Mouse (Mus musculus): ENCODE measurements around the gene Kat7.

The Kat7 gene

DNA sequence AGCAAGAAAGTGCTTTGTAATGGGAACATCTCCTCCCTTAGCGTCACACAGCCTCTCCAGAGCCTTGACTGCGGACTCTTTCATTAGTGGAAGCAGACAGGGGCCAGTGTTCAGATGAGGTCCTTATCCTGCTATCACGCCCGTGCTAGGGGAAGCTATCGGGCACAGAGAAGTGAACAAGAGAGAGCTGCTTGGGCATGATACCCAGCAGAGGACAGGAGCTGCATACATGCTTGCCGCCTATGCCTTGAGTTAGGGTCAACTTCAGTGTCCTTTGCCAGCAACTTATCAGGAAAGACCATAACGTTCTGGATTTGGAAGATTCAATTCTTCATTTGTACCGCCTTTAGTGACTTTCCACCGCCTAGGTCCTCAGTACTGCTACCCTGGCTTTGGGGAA lies 23.8 kb upstream of the Kat7 start:
- in situ Hi-C loops (cut with MboI, MseI), result no loop called here

DNA sequence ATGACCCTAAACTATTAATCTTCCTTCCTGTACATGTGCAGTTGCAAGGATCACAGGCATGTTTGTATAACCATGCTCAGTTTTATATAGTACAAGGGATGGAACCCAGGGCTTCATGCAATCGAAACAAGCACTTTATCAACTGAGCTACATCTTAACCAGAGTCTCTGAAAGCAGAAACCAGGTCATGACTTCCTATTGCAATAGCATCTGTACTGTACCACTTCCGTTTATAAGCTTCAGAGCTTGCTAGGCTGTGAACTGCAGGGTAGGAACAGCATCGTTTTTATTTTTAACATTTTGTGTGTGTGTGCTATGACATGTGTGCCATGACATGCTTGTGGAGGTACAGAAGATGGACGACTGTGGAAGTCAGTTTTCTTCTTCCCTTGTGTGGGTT lies 23.2 kb upstream of the Kat7 start:
- in situ Hi-C loops (cut with MboI, MseI), result no loop called here

DNA sequence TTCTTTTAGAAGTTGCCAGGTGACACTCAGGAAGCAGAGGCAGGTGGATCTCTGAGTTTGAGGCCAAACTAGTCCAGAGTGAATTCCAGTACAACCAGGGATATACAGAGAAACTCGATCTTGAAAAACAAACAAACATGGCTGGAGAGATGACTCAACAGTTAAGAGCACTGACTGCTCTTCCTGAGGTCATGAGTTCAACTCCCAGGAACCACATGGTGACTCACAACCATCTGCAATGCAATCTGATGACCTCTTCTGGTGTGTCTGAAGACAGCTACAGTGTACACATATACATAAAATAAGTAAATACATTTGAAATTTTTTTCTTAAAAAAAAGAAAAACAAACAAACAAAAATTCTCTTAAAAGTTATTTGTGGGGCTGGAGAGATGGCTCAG lies 20.6 kb upstream of the Kat7 start:
- in situ Hi-C loops (cut with MboI, MseI), result no loop called here

DNA sequence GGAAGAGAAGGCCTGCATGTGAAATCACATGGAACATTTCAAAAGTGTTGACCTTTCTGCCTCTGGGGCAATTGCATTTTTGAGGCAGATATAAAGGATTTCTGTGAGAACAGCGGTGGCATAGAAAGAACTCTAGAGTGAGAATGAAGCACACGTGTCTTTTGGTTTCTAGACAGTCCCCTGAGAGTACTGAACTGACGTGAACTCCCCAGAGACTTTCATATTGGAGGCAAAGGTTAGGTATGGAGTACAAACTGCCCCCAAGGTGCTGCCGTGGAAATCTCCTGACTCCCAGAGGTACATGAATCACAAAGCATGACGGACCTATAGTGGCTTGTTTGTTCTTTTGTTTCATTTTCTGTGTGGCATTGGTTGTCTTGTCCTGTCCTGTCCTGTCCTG lies 18.6 kb upstream of the Kat7 start:
- in situ Hi-C loops (cut with MboI, MseI), result no loop called here

DNA sequence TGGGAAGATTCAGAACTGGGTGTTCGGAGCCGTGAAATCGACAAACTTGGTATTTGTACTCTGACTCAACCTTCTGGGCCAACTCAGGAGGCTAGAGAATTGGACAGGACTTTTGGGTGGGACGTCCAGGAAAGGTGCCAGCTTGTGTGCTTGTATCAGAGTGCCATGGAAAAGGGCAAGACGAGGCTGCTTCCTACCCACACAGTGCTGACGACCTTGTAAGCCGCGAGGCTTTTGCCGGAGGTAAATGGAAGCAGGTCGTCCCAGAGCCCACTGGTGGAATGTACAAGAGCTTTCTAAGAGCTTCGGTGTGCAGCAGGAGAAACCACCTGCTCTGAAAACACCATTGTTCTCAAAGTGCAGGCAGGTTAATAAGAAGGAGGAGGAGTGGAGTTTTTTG lies 16.2 kb upstream of the Kat7 start:
- in situ Hi-C loops (cut with MboI, MseI), result no loop called here

DNA sequence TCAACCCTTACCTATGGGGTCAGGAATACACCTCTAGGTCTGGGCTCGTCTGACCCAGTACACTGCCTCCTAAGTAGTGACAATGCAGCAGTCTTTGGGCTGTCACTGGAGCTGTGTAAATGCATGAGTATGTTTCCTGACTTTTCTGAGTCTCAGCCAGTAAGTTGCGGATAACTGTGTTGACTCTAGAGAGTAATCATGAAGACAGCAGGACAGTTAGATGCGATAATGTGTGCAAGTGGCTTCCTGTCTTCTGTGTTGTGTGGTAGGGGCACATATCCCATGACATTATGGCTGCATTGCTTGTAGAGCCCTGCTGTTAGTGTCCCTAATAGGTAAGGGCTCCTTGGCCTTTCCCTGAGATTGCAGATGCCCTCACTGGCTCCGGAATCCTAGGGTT lies 15.8 kb upstream of the Kat7 start:
- in situ Hi-C loops (cut with MboI, MseI), result no loop called here

DNA sequence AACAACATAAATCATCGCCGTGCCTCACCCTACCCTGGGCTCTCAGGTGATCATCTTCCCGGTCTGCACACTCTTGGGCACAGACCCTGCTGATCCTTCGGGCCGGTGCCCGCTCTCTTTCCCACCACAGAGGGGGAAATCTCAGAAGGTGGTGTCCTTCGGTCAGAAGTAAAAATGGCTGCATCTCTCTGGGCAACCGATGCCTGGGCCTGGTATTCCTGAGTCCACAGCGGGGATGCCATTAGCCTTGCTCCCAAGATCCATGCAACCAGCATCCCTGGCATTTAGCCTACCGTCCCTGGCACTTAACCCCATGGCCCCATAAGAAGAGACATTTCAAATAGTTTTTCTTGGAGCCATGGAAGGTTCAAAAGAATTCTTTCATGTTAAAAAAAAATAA lies 14.1 kb upstream of the Kat7 start:
- in situ Hi-C loops (cut with MboI, MseI), result loop anchor here in 1 of 2 experiments (5.0 kb wide), 1 partner anchor 43 kb away; no protein-coding TSS in a partner anchor

DNA sequence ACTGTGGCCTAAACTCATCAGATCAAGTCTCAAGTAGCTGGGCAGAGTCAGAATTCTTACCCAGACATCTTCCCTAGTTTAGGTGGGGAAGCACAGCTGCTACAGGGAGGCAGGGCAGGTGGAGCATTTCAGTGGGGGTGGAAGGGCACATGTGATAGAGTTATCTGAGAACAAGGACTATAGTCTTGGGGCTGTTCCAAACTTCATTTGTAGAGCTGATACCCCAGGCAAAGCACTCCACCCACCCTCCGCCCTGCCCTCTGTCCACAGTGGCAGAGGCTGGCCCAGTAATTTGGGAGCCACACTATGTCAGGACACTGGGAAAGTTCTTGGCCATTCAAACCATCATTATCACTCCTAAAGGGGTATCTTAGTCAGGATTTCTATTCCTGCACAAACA lies 10.0 kb upstream of the Kat7 start:
- in situ Hi-C loops (cut with MboI, MseI), result loop anchor here in 1 of 2 experiments (5.0 kb wide), 1 partner anchor 47 kb away; no protein-coding TSS in a partner anchor

DNA sequence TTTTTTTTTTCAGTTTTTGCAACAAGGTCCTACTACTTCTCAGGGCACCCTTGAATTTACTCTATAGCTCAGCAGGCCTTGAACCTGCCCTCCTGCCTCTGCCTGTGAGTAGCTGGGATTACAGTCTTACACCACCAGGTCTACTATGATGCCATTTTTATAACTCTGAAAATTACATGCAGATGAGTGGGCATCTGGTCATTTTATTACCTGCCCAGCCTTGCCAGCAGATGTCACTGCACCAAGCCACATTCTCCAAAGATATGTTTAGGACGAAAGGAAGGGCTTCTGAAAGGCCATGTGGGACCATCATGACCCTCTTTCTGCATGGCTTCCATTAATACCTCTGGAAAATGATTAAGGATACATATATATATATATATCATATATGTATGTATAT lies 9.5 kb upstream of the Kat7 start:
- in situ Hi-C loops (cut with MboI, MseI), result no loop called here

DNA sequence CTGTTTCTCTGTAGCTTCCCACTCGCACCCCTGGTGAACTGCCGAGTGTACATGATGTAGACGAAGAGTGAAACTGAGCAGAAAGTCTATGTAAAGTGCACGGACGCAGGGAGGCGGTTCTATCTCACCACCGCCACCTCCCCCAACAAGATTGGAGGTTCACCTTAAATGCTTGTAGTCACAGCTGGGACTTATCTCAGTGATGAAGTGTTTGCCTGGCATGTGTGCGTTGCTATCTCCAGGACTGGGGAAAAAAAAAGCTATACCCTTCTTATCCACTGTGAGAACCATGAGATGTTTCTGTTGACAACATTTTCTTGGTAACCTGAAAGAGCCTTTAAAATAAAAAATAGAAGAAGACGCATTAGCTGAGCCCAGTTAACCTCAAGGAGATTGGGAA lies 8.1 kb upstream of the Kat7 start:
- in situ Hi-C loops (cut with MboI, MseI), result no loop called here

DNA sequence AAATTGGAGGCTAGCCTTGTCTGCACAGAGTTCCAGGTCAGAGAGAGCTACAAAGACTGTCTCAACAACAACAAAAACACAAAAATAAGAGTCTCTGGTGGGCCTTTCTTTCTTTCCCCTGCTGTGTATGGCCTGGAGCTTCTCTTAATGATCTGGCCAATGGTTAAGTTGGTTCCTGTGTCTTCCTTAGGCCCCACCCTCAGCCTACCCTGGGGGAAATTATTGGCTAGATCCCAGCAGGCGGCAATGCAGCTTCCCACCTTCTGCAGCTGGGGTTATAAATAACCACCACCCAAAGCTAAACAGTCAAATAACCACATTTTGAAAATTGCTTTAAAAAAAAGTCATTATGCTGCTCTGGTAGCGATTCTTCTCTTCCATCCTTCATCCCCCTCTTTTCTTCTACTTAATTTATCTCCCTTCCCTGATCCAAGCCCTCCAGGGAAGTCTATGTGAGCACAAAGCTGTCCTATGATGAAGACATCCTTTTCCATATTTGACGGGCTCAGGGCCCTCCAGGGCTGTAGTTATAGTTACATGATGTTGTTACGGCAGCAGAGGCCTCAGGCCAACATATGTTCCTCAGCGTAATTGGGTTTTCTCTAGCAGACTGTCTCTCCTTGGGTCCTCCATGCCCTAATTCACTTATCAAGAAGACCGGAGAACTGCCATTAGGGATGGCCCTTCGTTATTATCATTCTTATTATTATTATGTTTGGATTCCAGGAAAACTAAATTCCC lies 5.3 kb upstream of the Kat7 start:
- in situ Hi-C loops (cut with MboI, MseI), result no loop called here

DNA sequence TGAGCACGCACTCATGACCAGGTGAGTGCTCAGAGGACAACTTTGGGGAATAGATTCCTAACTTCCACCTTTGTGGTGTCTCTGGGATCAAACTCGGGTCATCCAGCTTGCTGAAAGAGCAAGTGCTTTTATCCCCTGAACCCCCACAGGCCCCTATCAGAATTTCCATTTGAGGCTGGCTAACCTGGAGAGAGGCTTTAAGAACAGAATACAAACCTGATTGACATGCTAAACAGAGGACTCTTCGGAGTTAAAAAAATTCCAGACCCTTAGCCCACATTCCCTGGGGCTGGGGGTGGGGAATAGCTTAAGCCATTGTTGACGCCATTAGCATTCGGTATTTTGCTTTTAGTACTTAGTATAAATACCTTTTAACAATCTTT lies 1.4 kb upstream of the Kat7 start:
- in situ Hi-C loops (cut with MboI, MseI), result no loop called here

DNA sequence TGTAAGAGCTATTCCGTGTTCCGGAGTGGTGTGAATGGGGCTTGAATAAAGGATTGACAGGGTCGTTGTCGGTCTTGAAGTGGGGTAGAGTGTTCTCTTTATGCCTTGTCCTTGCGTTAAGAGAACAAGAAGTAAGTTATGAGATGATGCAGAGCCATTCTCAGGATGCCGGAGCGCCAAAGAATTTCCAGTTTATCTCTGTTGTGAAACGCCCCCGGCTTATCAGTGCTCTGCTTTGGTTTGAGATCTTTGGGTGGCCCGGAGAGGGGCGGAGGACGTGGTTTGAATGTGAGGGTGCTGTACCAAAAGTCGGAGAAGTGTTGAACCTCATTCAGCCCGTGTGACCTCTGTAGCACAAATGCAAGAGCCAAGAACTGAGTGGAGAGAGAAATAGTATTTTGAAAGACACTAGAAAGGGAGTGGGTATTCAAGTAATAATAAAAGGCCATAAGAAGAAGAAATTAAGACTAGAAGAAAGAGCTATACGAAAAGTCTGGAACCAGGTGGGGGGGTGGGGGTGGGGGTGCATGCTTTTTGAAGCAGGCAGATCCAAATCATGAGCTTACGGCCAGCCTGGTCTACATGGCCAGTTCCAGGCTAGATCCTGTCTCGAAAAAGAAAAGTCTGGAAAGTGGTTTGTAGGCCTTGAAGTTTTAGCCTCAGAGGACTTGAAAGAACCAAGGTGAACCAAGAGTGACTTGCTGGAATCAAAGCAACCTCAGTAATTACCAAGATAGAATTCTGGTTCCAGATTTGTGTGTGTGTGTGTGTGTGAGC lies 790 bp upstream of the Kat7 start:
- in situ Hi-C loops (cut with MboI, MseI), result no loop called here

DNA sequence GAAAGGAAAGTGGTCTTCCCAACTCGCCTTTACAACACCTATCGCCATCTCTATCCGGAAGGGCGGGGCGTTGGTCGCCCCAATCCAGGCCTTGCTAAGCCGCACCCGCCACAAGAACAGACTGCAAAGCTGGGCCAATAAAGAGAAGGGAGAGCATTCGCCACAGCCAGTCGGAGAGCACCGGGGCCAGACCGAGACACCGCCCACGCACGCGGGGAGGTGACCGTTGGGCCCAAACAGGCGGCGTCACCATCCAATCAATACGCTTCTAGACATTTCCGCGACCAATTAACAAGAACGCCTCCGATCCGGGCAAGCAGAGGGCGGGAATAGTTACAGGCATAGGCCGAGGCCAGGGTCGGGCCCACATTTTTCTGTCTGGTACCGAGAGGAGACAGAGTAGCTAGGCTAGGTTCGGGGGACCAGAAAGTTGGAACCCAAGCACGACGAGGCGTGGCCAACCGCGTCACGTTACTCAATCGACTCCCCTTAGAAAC lies 488 bp downstream of the Kat7 start:
- in situ Hi-C loops (cut with MboI, MseI), result no loop called here

DNA sequence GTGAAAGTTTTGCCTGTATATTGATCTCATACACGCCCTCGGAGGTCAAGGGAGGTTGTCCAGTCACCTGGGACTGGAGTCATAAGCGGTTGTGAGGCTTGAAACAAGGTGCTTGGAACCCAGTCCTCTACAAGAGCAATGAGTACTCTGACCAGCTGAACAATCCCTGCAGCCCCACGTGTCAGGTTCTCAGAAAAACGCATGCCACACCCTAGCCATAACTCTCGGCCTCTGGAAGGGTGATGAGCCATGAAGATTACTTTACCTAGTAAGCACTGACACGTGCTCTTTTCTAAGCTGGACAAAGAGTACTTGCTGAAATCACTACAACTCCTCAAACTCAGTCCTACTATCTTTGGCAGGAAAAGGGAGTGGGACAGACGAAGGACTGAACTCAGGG lies 2.5 kb downstream of the Kat7 start:
- in situ Hi-C loops (cut with MboI, MseI), result no loop called here

DNA sequence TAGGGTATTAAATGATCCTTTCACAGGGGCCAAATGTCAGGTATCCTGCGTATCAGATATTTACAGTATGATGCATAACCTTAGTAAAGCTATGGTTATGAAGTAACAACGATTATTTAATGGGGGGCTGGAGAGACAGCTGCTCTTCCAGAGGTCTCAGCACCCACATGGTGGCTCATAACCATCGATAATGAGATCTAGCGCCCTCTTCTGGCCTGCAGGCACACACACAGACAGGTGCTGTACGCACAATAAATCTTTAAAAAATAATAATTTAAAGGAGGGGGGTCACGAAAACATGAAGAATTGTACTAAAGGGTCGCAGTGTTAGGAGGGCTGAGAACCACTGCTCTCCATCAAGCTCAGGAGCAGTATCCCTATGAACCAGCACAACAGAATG lies 4.4 kb downstream of the Kat7 start:
- in situ Hi-C loops (cut with MboI, MseI), result no loop called here

DNA sequence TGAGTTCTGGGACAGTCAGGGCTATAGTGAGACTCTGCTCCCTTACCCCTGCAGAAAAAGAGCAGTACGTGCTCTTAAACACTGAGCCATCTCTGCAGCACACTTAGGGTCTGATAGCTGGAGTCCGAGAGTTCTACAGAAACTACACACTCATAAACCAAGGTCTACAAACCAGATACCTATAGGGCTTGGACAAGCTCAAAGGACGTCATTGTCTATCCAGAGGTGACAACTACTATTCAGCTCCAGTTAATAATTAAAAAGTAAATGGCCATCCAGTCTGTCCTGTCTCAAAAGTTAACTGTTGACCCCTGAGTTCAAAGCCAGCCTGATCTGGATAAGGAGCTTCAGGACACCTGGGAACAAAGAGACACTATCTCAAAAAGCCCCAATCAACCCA lies 8.3 kb downstream of the Kat7 start:
- in situ Hi-C loops (cut with MboI, MseI), result no loop called here

DNA sequence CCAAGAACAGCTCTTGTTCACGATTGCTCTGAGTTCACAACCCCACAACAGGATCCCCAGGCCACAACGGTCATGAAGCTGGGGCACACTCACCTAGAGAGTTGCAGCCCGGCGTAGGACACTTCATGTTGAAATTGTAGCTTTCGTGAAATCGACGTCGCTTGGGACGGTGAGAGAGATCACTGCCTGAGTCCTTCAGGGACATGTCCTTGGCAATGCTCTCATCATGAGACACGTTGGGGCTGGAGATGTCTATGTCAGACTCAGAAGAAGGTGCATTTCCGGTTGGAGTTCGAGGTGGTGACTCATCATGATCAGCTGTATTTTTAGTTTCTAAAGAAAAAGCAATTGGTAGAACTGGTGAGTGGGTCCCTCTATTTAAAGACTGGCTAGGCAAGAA lies 10.2 kb downstream of the Kat7 start:
- in situ Hi-C loops (cut with MboI, MseI), result no loop called here

DNA sequence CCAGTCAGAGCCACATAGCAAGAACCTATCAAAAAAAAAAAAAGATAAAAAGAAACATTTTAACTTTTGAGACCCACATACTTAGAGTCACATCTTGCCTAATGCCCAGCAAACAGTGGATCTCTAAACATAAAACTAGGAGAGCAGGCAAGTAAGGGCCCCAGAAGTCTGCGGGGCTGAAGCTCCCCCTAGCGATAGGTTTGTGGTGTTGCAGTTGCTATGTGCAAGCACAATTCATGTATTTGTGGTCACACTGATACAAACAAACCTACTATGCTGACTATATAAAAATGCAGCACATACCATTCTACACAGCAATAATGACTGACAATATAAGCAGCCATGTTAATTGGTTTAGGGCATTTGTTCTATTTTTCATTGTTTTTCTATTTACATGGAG lies 11.9 kb downstream of the Kat7 start:
- in situ Hi-C loops (cut with MboI, MseI), result no loop called here

DNA sequence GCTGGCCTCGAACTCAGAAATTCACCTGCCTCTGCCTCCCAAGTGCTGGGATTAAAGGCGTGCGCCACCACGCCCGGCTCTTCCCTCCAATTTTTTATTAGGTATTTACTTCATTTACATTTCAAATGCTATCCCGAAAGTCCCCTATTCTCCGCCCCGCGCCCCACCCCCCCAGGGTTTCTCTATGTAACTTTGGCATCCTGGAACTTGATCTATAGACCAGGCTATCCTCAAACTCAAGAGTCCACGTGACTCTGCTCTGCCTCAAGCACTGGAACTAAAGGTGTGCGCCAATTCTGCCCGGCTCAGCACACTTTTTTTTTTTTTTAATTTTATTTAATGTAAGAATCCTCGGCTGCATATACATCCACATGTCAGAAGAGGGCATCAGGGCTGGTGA lies 14.3 kb downstream of the Kat7 start:
- in situ Hi-C loops (cut with MboI, MseI), result no loop called here

DNA sequence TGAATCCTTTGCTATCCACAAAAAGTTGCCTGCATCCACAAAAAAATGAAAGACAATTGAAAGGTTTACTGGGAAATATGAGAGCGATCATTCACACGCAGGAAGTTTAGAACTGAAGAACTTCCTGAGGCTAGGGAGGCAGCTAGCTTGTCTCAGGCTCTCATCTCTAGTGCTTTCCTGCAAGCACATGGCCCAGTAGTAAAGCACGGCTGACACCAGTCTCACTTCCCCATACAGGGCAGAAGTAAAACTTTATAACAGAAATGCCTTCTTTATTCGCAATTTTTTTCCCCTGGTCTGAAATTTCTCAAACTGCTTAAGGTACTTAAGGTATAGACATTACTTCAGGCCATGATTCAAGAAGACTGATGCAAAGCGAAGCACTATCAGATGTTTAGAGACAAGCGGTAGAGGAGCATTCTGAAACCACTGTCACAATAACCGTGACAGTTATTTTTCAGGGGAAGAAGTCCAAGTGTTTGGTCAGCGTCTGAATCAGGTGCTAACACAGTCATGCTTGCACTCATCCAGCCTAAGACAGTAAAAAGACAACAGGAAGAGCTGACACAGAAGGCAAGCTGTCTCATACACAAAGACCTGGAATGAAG lies 16.9 kb downstream of the Kat7 start:
- in situ Hi-C loops (cut with MboI, MseI), result no loop called here

DNA sequence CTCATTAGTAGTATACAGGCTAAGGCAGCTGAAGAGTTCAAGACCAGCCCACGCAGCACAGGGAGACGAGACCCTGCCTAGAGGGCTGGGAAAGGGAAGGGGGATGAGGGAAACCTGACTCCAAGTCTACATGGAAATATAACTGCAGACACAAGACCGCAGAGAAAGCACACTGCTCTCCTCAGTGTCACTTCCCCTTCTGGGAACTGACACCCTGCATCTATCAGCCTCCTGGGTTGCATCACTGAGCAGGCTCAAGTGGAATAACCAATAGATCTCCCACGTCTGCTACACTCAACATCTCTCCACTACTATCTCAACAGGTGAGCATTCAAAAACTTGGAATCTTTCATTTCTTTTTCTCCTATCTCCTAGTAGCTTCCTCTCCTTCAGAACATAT lies 18.0 kb downstream of the Kat7 start:
- in situ Hi-C loops (cut with MboI, MseI), result no loop called here

DNA sequence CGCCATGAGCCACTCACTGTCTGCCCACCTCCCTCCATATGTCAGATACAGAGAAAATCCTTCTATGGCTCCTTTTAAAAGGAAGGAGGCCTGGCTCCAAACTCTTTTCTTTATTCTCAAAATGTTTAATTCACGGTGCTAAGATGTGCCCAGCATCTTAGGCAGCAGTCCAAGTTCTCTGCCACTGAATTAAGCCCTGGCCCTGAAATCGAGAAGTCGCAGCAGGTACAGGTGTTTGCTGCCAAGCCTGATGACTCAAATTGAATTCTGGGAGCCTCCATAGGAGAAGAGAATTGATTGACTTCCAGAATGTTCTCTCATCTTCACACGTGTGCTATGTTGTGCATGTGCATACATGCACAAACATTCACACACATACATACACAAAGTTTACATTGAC lies 27.7 kb downstream of the Kat7 start:
- in situ Hi-C loops (cut with MboI, MseI), result no loop called here
